Mouse (Mus musculus) neural tube, embryonic 13.5 days (tissue): ENCODE measurements around the gene Metrn. TPM values are rescaled to one million over a fixed set of nuclear protein-coding genes. Genes with fewer than 3 reads are reported as not detected.

Experiments used
- ATAC-seq: fragments of 200-750 bp; cut with Nextera tagmentation; 2 replicates; pipeline ENCODE4 v1.8.0; 2017; ENCODE audit warnings: low read depth, mild to moderate bottlenecking, moderate TSS enrichment, moderate library complexity
- H3K27ac ChIP-seq: fragments of 300-500 bp; sonication (generic); replicated peaks from 2 replicates; pipeline ENCODE4 v1.5.1; 2015; ENCODE audit warnings: moderate library complexity, mild to moderate bottlenecking, inconsistent platforms
- H3K27me3 ChIP-seq: fragments of 300-500 bp; sonication (generic); 2 replicates; pipeline ENCODE4 v1.6.1; 2015; ENCODE audit warnings: mild to moderate bottlenecking, inconsistent platforms
- H3K36me3 ChIP-seq: fragments of 300-500 bp; sonication (generic); 2 replicates; pipeline ENCODE4 v1.6.1; 2015; ENCODE audit warnings: mild to moderate bottlenecking, inconsistent platforms
- H3K4me1 ChIP-seq: fragments of 300-500 bp; sonication (generic); replicated peaks from 2 replicates; pipeline ENCODE4 v1.6.1; 2015; ENCODE audit warnings: inconsistent platforms
- H3K4me2 ChIP-seq: fragments of 300-500 bp; sonication (generic); 2 replicates; pipeline ENCODE4 v1.6.1; 2015; ENCODE audit warnings: inconsistent platforms, mild to moderate bottlenecking, moderate library complexity
- H3K4me3 ChIP-seq: fragments of 300-500 bp; sonication (generic); 2 replicates; pipeline ENCODE4 v1.5.1; 2015; ENCODE audit warnings: mild to moderate bottlenecking, inconsistent platforms
- H3K9ac ChIP-seq: fragments of 300-500 bp; sonication (generic); 2 replicates; pipeline ENCODE4 v1.6.1; 2015; ENCODE audit warnings: moderate library complexity, mild to moderate bottlenecking, inconsistent platforms
- H3K9me3 ChIP-seq: fragments of 300-500 bp; sonication (generic); 2 replicates; pipeline ENCODE4 v1.6.1; 2016; ENCODE audit warnings: inconsistent platforms
- WGBS: fragments of 180-500 bp; shearing (Covaris S2); methylation state at CpG from one replicate; pipeline ENCODE4 v1.1.7; 2015; 5-methylcytosine and 5-hydroxymethylcytosine counted together
- polyA plus RNA-seq: library from polyadenylated mRNA; unstranded; fragments of >200 nt; fragmentation: Nextera tagmentation; extraction: Ambion mirVana; gene quantifications from 2 replicates; pipeline ENCODE4 v1.2.1, GENCODE M21; 2015

Metrn gene
- polyA plus RNA-seq, 1 experiment from 2014 or later: 58.7 TPM

DNA sequence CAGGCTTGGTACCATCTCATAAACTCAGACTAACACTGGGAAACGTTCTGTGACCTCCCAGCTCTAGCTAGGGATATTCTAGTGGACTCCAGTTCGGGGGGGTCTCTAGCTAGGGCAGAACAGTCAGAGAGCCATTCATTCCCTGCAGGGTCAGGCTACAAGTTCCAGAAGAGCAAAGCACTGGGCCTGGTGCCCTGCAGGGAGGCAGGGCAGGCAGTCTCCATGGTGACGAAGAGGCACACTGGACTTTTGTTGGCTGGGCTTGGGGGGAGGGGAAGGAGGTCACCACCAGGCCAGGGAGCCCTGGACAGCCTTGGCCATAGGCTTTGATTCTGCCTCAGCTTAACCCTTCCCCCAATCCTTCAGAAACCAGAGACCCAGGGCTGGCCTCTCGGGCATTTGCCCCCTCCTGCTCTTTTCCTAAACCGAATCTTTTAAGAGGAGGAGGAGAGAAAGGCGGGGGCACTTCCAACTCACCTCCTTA is 1.3 kb downstream of the Metrn start, which contains the start of gene AC134908.4:
Gene AC134908.4, minus strand, starts transcription at position 51 of the 484 bp plus-strand sequence.
- Histone ChIP-seq H3K9ac (peak within 1 kb of the TSS; percentile 73), H3K4me1 (peaks cover 64% of the 10 kb centered on the region), H3K4me2 (peak within 1 kb of the TSS; percentile 92), H3K27ac (peak within 1 kb of the TSS; percentile 92), H3K36me3 (no peaks in the 10 kb centered on the region), H3K4me3 (peak within 1 kb of the TSS; percentile 65), H3K9me3 (no peaks in the 10 kb centered on the region), H3K27me3 (no peaks in the 10 kb centered on the region)
- ATAC-seq: no peak
- WGBS: 2% methylated on average over 6 of the region's 6 CpGs

- 51% methylated on average over 17 of the region's 17 CpGs for WGBS
- H3K4me3 ChIP-seq: peak overlapping the region; percentile 65
- H3K4me2 ChIP-seq: peak overlapping the region; percentile 92
- H3K27ac ChIP-seq: peak overlapping the region; percentile 92
- peaks cover 68% of the 10 kb centered on the region for H3K4me1 ChIP-seq
- peak overlapping the region; percentile 73 for H3K9ac ChIP-seq
- peaks cover under 1% of the 10 kb centered on the region; the same call in 1 of the 2 replicates for H3K36me3 ChIP-seq
- no peak for ATAC-seq
- H3K9me3 ChIP-seq: no peaks in the 10 kb centered on the region
- no peaks in the 10 kb centered on the region for H3K27me3 ChIP-seq
Observed at GRCm38 (mm10) chr17:25794998-25795397, 1.9 kb downstream of the Metrn start.

GRCm38 (mm10) chr17:25794197-25794596 is 2.7 kb downstream of the Metrn start:
- Histone ChIP-seq H3K9ac (peak overlapping the region; percentile 73; the same call in 1 of the 2 replicates), H3K4me1 (peaks cover 68% of the 10 kb centered on the region)

GRCm38 (mm10) chr17:25792615-25793014 is 4.3 kb downstream of the Metrn start, which contains the start of gene Fam173a:
TSS of gene Fam173a (minus strand) at chr17:25792901.
- Histone ChIP-seq H3K27me3 (no peaks in the 10 kb centered on the region), H3K4me1 (peaks cover 67% of the 10 kb centered on the region), H3K4me2 (peak within 1 kb of the TSS; percentile 92), H3K27ac (peak within 1 kb of the TSS; percentile 92), H3K4me3 (peak within 1 kb of the TSS; percentile 84), H3K9ac (peak within 1 kb of the TSS; percentile 86), H3K36me3 (peaks cover 22% of the 10 kb centered on the region), H3K9me3 (no peaks in the 10 kb centered on the region)
- WGBS: 0% methylated on average over 14 of the region's 14 CpGs
- ATAC-seq: peak; percentile 33; the same call in 1 of the 2 replicates

More at GRCm38 (mm10) chr17:25794197-25794596, 2.7 kb downstream of the Metrn start:
- H3K4me2 ChIP-seq: peak overlapping the region; percentile 92
- ATAC-seq: no peak
- H3K36me3 ChIP-seq: peaks cover 8% of the 10 kb centered on the region
- H3K27ac ChIP-seq: peak overlapping the region; percentile 92
- H3K9me3 ChIP-seq: no peaks in the 10 kb centered on the region
- peak overlapping the region; percentile 65; the same call in 1 of the 2 replicates for H3K4me3 ChIP-seq
- H3K27me3 ChIP-seq: no peaks in the 10 kb centered on the region
- WGBS: 12% methylated on average over 13 of the region's 13 CpGs

- peak; percentile 41 for ATAC-seq
- Histone ChIP-seq H3K4me2 (peak overlapping the region; percentile 92), H3K9ac (peak overlapping the region; percentile 86), H3K4me3 (peak overlapping the region; percentile 84), H3K27me3 (no peaks in the 10 kb centered on the region), H3K9me3 (no peaks in the 10 kb centered on the region), H3K36me3 (peaks cover 28% of the 10 kb centered on the region), H3K27ac (peak overlapping the region; percentile 92), H3K4me1 (peaks cover 61% of the 10 kb centered on the region)
- WGBS: under 1% methylated on average over 45 of the region's 45 CpGs
Observed at GRCm38 (mm10) chr17:25791843-25792527, 5.0 kb downstream of the Metrn start.

- no peaks in the 10 kb centered on the region for H3K9me3 ChIP-seq
- H3K9ac ChIP-seq: peak overlapping the region; percentile 86
- peak overlapping the region; percentile 92 for H3K27ac ChIP-seq
- H3K4me1 ChIP-seq: peaks cover 55% of the 10 kb centered on the region
- H3K4me2 ChIP-seq: peak overlapping the region; percentile 92
- WGBS: 28% methylated on average over 19 of the region's 19 CpGs
- H3K36me3 ChIP-seq: peaks cover 30% of the 10 kb centered on the region
- 0 out of 2 replicates have a peak, but pooled peaks have one; percentile 6 for ATAC-seq
- H3K27me3 ChIP-seq: no peaks in the 10 kb centered on the region
- H3K4me3 ChIP-seq: peak overlapping the region; percentile 84
Observed at GRCm38 (mm10) chr17:25791320-25791842, 5.6 kb downstream of the Metrn start.

- Histone ChIP-seq H3K4me2 (no peak overlapping the region), H3K36me3 (peaks cover 53% of the 10 kb centered on the region), H3K4me3 (no peak overlapping the region), H3K4me1 (peaks cover 42% of the 10 kb centered on the region), H3K27me3 (no peaks in the 10 kb centered on the region), H3K27ac (no peak overlapping the region), H3K9me3 (no peaks in the 10 kb centered on the region), H3K9ac (no peak overlapping the region)
- no peak for ATAC-seq
- WGBS: 91% methylated on average over 9 of the region's 9 CpGs
Observed at GRCm38 (mm10) chr17:25786781-25787504, 10.0 kb downstream of the Metrn start.

GRCm38 (mm10) chr17:25786280-25786679 is 10.7 kb downstream of the Metrn start, which contains the start of gene Ccdc78:
TSS of gene Ccdc78 (plus strand) at chr17:25786580.
- H3K4me3 ChIP-seq: peak within 1 kb of the TSS; percentile 68
- peak within 1 kb of the TSS; percentile 95 for H3K4me2 ChIP-seq
- WGBS: 85% methylated on average over 3 of the region's 3 CpGs
- no peaks in the 10 kb centered on the region for H3K27me3 ChIP-seq
- peaks cover 36% of the 10 kb centered on the region for H3K4me1 ChIP-seq
- H3K9me3 ChIP-seq: no peaks in the 10 kb centered on the region
- peak within 1 kb of the TSS; percentile 89 for H3K27ac ChIP-seq
- peak within 1 kb of the TSS; percentile 89 for H3K9ac ChIP-seq
- ATAC-seq: no peak
- peaks cover 60% of the 10 kb centered on the region for H3K36me3 ChIP-seq

- H3K4me2 ChIP-seq: peak within 1 kb of the TSS; percentile 95
- peak within 1 kb of the TSS; percentile 68 for H3K4me3 ChIP-seq
- H3K9ac ChIP-seq: peak within 1 kb of the TSS; percentile 89
- under 1% methylated on average over 23 of the region's 23 CpGs for WGBS
- no peaks in the 10 kb centered on the region for H3K9me3 ChIP-seq
- peak within 1 kb of the TSS; percentile 89 for H3K27ac ChIP-seq
- H3K4me1 ChIP-seq: peaks cover 27% of the 10 kb centered on the region
- peaks cover 69% of the 10 kb centered on the region for H3K36me3 ChIP-seq
- ATAC-seq: peak; percentile 77
- no peaks in the 10 kb centered on the region for H3K27me3 ChIP-seq
Observed at GRCm38 (mm10) chr17:25785281-25785745, 11.6 kb downstream of the Metrn start, which contains the start of gene Haghl. TSS of gene Haghl (minus strand) at chr17:25785673.

- peak overlapping the region; percentile 95 for H3K4me2 ChIP-seq
- WGBS: 82% methylated on average over 15 of the region's 15 CpGs
- peak overlapping the region; percentile 89 for H3K9ac ChIP-seq
- no peaks in the 10 kb centered on the region for H3K9me3 ChIP-seq
- H3K36me3 ChIP-seq: peaks cover 70% of the 10 kb centered on the region
- no peak for ATAC-seq
- H3K27ac ChIP-seq: peak overlapping the region; percentile 89; the same call in 1 of the 2 replicates
- H3K4me1 ChIP-seq: peaks cover 26% of the 10 kb centered on the region
- no peaks in the 10 kb centered on the region for H3K27me3 ChIP-seq
- peak overlapping the region; percentile 68 for H3K4me3 ChIP-seq
Observed at GRCm38 (mm10) chr17:25783861-25784574, 12.9 kb downstream of the Metrn start.

GRCm38 (mm10) chr17:25783086-25783485 is 13.8 kb downstream of the Metrn start:
- whole genome bisulfite sequencing: 59% methylated on average over 7 of the region's 7 CpGs
- Histone ChIP-seq H3K9me3 (no peaks in the 10 kb centered on the region), H3K36me3 (peaks cover 63% of the 10 kb centered on the region), H3K4me3 (no peak overlapping the region; the same call in 1 of the 2 replicates), H3K4me2 (peak overlapping the region; percentile 95), H3K27ac (no peak overlapping the region), H3K4me1 (peaks cover 26% of the 10 kb centered on the region), H3K9ac (peak overlapping the region; percentile 89; the same call in 1 of the 2 replicates), H3K27me3 (no peaks in the 10 kb centered on the region)
- ATAC-seq: no peak
